Mouse (Mus musculus): ENCODE measurements around the gene Mrps7.

Gene Mrps7

DNA sequence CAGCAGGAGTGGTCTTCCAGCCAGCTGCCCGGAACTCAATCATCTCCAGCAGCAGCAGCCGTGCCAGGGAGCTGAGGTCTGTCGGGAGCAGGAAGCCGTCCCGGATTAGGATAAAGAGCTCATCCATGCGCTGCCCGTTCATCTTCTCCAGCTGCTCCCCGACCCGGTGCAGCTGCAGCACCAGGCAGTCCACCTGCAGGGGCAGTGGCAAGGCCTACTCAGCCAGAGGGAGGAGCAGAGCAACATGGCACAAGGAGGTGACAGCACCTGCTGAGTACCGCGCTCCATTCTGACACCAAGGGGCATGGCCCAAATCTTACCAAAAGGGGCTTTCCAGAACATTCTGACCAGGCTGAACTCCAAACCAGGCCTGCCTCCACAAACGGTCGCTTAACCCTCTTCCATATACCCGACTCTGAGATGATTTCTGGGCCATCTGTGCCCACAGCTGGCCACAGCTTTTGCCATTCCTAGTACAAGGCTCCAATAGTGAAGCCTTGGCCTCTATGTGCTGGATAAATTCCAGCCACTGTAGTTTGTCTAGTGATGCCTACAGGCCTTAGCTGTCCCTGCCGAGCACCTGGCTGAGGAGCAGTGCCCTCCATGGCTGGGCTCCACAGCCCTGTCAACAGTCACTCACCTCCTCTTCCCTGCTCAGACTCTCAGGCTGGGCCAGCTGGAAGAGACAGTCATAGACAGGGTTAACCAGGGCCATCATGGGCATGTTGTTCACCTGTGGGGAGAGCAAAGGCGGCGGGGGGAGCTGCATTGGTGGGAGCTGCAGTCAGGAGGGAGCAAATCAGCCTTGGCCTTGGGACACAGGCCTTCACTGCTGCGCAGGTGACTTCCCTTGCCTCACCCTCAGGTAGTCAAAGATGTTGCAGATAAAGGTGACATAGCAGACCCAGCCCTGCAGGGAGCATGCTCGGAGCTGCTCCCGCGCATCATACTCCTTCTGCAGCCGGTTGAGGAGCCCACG, 5.0 kb downstream of the Mrps7 start:
- no peak for DNase-seq (ENCODE audit: low spot score)

DNA sequence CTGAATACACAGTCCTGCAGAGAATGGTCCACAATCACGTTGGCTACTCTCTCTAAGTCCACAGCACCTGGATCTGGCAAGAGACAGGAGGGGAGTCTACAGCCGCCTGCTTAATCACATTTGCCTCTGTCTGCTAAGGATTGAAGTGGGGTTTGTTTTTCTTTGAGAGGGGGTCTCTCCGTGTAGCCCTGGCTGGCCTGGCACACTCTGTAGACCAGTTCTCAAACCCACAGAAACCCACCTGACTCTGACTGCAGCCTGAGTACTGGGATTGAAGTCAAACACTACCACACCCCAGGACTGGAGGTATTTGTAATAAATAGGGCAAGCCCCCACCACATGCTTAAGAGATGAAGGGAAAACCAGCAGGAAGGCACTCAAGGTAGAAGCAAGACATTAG, 5.9 kb downstream of the Mrps7 start:
- no peak for DNase-seq (ENCODE audit: low spot score)

DNA sequence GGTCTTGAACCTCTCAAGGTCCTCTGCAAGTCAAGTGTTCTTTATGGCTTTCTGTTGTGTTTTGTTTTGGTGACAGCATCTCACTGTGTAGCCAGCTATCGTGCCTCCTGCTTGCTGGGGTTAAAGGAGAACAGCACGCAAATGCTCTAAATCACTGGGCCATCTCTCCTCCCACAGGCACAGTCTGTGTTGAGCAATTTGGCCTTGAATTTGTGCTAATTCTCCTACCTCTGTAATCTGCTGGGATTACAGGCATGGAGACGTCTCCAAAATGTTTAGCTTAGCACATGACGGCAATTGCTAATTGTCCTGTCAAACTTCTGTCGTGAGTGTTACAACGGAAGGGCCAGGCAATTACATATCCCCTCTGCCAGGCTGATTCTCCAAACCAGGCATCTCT, 7.4 kb downstream of the Mrps7 start:
- DNase-seq (ENCODE audit: low spot score) = no peak

DNA sequence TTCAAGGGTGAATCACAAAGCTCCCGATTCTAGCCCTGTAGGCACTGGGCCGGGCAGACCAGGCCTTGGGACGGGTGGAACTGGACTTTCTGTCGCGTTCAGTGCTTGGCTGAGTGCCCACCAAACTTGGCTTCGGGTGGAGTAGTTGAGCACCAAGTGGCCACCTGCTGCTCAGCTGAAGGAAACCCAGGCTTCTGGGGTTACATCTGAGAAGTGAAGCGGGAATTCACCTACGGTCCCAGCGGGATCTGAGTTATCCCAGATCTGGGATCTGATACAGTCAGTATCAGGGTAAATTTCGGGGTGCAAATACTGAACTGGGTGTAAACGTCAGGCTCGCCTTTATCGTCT, 8.3 kb downstream of the Mrps7 start:
- DNase-seq (ENCODE audit: low spot score) = peak; percentile 69

DNA sequence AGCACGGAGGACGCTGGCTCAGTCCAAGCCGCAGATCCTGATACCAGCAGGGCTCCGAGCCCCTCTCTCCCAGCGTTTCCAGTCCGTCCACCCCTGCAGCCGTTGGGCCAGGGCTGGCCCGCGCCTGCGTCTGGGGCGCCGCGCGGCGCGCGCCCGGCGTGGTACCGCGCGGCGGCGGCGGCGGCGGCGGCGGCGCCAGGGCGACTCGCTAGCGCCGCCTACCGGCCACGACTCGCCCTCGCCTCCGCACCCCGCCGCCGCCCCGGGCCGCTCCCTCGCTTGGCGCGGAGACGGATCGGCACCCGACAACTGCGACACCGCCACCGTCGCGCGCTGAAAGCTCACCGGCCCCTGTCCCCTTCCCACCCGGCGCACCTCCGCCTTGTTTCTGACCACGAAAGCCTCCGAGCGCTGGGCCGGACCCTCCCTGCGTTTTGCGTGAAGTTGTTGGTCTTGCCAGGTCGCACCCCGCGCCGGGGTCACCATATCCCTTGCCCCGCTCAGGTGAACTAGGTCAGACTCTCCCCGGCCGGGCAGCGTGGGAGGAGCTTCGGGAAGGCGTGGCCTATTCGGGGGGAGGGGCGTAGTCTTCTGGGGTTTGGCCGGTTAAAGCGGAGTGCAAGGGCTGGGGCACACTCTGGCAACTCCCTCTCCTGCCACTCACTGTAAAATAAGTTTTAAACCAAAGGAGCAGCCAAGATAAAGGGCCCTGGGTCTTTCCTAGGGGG, 8.8 kb downstream of the Mrps7 start, which contains the start of gene Mif4gd:
Mif4gd (minus strand) TSS at position 560 of the 728 bp plus-strand sequence.
- DNase-seq (ENCODE audit: low spot score) = peak; percentile 84

DNA sequence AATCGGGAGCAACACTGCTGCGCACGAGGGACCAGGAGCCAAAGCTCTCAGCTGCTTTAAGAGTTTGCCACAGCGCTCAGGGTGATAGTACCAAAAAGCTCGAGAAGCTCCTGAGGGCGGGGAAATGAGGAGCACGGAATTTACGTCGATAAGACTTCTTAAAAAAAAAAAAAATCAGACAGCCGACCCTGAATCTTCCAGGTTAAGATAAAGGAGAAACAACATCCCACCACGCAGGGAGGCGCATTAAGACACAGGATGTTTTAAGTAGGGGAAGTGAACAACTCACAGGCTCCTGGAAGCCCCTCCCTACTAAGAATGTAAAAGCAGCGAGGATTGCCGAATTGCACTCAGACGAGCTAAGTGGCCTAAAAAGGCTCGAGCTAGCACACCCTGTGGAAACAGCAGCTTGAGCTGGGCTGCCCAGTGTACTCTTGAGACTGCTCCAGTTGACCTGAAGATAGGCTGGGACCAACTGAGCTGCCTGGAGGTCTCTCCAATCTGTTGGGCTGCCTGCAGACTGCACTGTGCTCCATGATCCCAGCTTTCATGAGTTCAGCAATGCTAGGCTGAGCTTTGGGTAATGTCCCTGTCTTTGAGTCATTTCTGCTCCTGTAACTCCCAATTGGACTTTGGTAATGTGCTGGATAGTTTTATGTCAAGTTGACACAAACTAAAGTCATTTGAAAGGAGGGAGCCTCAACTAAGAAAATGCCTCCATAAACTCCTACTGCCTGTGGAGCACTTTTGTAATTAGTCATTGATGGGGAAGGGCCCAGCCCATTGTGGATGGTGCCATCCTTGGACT, 9.6 kb downstream of the Mrps7 start:
- no peak for DNase-seq (ENCODE audit: low spot score)

DNA sequence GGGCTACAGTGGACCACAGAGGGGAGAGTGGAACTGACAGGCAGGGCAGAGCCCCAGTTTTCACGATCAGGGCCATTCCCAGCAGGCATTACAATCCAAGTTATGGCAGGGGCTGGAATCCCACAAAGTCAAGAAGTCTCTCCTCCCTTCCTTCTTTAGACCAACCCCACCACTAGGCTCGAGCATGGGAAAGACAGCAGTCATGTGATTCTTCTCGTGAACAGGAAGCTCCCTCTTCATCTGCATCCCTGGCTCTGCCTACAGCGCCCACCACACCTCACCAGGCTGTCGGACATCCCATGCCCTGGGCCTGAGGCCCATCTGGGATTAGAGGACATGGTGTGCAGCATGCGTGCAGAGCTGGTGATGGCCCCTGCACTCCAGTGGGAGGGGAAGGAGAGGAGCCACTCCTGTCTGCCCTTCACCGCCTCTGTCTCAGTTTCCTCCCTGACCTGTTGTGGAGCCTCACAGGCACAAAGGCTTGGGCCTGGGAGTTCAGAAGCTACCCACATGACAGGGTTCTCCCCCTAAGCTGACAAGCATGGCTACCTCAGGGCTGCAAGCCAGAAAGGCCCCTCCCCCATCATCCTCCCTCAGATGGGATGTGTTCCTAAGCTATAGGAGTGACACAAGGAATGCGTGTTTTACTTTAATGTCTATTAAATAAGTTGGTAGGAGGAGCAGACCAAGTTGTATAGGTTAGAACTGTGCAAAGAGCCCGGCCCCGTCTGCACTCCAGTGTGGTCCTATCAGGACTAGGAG, 10.8 kb downstream of the Mrps7 start:
- no peak for DNase-seq (ENCODE audit: low spot score)

DNA sequence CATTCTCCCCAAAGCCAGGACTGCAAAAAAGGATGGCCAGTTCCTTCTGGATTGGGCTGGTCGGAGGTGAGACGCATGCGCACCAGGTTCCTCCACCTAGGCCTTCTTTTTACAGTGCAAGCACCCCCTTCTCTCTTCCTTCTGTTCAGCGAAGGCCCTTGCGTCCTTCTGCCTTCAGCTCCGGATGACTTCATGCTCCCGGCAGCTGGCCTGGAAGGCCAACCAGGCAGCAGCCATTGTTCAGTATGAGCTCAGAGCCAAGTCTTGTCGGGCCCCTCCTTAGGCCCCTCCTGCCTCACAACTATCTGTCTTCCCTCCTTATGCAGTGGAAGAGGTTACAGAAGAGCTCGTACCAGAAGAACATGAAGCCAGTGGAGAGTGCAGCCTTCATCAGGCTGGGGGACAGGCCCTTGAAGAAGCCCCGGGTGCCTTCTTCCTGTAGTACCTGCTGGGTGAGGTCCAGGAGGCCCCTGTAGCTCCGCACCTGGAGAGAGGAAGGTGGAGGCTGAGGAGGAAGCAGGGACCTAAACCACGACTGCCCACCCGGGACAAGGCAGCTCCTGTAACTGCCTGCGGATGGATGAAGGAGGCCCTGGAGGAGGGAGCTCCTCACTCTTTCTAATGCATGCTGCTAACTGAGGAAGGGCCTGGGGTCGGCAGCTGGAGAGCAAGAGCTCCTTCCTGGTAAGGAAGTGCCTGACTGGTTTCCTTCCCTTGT, 11.5 kb downstream of the Mrps7 start:
- no peak for DNase-seq (ENCODE audit: low spot score)

DNA sequence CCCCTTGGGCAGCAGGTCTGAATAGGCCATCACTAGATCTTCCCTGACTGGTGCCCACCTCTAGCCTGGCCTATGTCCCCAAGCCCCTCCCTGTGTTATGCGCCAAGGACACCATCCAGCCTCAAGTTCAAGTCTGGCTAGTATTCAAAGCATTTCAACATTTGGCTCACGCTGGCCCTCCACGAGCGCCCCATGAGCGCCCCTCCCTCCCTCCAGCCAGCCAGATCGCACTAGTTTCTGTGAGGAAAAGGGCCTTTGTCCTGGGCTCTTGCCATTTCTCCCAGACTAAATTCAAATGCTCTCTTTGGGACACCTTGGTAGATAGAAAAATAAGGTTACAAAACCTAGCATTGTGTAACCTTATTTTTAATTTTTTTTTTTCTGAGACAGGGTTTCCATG, 12.2 kb downstream of the Mrps7 start:
- no peak for DNase-seq (ENCODE audit: low spot score)

DNA sequence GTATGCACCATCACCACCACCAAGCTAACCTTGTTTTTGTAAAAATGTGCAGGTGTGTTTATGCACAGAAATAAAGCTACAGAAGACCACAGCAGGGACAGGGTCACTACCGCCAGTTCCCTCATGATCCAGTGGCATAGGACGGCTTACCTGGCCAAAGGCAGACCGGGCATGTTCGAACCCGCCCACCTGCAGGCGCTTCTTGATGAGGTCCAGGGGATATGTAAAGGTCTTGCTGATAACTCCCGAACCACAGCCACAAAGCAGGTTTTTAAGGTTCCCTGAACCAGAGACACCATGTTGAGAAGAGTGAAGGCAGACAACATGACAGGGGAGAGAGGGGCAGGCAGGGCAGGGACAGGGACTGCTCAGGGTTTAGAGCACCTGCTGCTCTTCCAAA, 12.6 kb downstream of the Mrps7 start:
- DNase-seq (ENCODE audit: low spot score) = no peak

DNA sequence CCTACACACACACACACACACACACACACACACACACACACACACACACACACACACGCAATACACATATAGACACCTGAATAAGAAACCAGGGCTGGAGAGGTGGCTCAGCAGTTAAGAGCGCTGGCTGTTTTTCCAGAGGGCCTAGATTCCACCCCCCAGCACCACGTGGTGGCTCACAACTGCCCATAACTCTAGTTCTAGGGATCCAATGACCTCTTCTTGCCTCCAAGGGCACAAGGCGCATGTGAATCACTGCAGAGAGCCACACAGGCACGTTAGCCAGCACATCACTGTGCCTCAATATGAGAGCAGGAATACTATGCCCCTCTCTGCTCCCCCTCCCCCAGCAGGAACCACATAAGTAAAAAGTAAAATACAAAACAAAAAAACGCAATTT, 13.2 kb downstream of the Mrps7 start:
- no peak for DNase-seq (ENCODE audit: low spot score)

DNA sequence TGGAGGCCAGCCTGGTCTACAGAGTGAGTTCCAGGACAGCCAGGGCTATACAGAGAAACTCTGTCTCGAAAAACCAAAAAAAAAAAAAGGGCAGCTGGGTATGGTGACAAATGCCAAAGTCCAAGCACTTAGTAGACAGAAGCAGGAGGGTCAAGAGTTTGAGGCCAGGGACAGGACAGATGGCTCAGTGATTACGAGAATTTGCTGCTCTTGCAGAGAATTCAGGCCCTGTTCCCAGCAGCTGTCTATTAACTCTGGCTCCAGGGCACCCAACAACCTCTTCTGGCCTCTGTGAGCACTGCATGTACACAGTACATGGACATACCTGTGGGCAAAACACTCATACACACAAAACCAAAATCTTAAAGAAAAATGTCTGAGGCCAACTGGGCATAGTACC, 14.3 kb downstream of the Mrps7 start:
- no peak for DNase-seq (ENCODE audit: low spot score)

DNA sequence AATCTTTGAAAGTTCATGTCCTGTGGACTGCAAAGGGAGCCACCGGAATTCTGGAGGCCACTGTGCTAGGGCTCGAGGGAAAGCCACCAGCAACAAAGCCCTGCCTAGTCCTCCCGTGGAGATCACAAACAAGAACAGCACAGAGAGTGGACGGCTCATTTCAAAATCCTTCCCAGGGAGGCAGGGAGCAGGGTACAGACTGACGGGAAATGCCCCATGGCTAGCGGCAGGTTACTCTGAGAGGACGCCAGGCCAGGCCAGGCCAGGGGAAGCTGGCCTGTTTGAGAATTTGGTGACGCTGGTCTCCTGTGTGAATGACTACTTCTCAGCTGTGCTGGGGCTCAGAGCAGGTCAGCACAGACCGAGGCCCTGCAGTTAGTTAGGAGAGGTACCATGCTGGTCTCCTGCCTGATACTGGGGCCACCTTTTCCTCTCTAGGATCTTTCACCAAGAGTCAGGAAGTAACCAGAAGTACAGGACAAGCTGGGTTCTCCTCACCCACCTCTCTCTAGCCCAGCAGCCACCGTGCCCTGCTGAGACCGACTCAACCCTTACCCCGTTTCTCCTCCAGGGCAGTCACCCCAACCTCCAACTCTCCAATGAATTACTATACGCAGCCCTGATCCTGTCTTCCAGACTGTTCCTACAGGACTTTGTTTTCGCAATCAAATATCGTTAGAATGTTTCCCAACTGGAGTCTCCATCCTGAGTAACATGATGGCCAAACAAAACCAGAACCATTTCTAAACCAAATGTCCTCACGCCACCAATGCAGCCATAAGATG, 15.2 kb downstream of the Mrps7 start:
- no peak for DNase-seq (ENCODE audit: low spot score)

DNA sequence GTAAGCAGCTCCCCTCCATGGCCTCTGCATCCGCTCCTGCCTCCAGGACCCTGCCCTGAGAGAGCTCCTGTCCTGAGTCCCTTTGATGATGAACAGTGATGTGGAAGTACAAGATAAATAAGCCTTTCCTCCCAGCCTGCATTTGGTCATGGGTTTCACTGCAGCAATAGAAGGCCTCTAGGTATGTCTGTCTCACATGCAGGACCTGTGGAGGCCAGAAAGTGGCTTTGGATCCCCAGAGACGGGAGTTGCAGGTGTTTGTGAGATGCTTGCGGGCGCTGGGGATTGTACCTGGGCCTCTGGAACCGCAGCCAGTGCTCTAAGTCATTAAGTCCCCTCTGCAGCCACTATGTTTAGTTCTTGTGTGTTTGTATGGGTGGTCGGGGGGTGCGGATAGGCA, 16.2 kb downstream of the Mrps7 start:
- DNase-seq (ENCODE audit: low spot score) = no peak

DNA sequence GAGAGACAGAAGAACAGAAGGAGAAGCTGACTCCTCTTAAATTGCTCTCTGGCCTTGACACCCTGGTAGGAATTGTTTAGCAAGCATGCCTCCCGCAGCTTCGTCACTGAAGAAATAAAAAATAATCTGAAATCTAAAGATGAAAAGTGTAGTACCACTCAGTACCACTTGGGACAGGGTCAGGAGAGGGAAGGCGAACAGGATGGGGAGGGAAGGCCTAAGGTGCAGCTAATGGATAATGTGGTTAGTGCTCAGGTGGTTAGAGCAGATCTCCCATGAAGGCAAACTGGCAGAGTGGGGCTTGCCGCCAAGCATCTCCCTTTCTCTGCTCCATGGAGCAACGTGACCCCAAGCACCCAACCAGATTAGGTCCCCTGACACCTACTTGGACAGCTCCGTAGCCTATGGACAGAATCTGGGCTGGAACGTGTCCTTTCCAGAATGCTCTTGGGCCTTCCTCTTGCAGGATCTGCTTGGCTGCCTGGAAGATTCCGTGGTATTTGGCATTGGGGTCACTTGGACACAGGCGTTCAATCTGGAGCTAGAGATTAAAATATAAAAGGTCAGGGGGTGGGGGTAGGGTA, 19.9 kb downstream of the Mrps7 start:
- DNase-seq (ENCODE audit: low spot score) = no peak

DNA sequence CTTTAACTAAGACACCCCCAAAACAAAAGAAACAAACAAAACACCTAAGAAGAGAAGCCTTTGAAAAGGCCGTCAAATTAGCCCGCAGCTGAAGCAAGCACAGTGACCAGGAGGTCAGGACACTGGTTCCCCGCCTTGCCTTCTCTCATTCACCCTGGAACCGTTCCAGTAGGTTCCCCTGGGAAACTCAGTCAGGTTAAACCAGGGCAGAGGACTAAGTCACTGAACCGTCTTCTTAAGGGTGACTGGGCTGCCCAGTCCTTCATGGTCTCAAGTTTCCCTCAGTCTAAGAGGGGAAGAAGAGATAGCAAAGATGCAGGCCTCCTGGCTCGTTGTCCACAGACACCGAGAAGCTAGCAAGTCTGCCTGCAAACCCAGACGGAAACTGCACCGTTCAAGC, 22.2 kb downstream of the Mrps7 start:
- no peak for DNase-seq (ENCODE audit: low spot score)

DNA sequence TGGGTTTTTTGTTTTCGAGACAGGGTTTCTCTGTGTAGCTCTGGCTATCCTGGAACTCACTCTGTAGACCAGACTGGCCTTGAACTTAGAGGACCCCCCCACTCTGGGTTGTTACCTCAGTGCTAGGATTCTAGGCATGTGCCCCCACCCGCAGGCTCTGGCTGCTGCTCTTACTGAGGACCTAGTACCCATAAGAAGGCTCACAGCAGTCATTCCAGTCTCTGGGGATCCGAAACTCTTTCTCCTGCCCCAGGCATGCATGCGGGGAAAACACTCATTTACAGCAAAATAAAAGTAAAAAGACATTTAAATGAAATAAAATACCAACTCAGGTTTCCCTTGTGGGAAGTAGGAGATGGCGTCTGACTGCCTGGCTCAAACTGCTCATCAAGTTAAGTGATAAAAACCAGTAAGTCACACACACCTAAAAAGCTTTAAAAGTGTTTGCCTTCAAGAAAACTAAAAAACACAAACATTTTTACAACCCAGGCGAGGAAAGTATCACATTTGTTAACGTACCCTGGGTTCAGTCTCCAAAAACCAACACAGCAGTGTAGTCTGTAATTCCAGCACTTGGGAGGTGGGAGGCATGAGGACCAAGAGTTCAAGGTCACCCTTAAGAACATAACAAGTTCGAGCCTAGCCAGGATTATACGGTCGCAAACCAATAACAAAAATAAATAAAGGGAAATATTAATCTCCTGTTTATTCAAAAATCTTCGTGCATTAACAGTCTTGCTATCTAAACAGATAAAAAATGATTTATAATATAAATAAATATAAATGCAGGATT, 23.3 kb downstream of the Mrps7 start:
- DNase-seq (ENCODE audit: low spot score) = no peak

DNA sequence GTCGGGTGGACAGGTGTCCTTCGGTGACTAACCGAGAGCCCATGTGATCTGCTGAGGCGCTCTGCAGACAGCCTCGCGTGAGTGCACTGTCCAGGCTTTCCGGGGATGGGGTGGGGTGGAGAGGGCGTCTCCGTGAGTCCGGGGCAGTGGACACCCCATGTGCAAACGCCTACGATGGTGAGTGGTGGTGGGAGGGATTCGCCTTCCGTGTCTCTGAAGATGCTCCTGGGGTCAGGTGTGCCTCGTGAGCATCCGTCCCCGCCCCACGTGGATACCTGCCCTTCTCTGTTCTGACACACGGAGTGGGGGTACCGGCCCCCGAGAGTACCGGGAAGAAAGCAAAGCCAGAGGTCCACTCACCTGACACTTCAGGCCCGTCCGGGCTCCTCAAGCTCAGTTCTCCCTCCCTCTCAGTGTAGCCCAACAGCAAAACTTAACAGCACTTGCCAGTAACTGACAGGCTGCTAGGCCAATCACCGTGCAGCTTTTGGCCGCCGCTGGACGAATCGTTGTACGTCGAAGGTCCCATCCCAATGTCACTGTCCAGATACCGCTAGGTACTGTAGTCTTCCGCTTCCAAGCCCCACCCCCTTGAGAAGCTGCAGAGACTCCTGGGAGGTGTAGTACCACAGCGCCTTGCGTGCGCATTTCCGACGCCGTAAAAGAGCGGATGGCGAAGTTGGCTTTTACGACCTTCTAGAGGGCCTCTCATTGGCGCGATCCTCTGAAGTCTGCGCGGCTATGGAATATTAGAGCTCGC, 24.2 kb downstream of the Mrps7 start, which contains the start of gene Slc25a19:
Slc25a19 (minus strand) TSS at position 591 of the 760 bp plus-strand sequence.
- DNase-seq (ENCODE audit: low spot score) = peak; percentile 100

All from ovary, adult 18-20 months (tissue).